Mouse (Mus musculus): ENCODE measurements around the gene Ufd1. TPM values are rescaled to one million over a fixed set of nuclear protein-coding genes. Genes with fewer than 3 reads are reported as not detected.

Ufd1 gene
- polyA plus RNA-seq, 2 experiments, result 19.3 to 29.8 TPM

DNA sequence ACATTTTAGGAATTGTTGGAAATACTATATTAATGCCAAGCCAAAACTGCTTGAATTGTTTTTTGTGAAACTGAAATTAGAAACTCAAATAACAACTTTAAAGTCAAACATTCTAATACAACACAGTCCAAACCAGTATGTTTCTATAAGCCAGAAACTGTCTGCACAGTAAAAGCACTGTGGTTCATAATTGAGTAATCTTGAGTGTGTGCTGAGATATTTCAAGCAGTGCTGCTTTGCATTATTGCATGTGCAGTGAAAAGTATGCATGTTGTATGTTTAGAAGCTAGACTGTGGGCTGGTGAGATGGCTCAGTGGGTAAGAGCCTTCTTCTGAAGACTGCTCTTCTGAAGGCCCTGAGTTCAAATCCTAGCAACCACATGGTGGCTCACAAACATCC, 72.5 kb downstream of the Ufd1 start:
- TF ChIP-seq EP300 (IDR thresholded peaks at IDR 0.05; ENCODE audit: low read depth) (no peak), CTCF (IDR thresholded peaks at IDR 0.05; ENCODE audit: low read depth) (no peak)
- ATAC-seq (ENCODE audit: insufficient read depth) (no peak), DNase-seq (ENCODE audit: low read depth in 3 of 3, low spot score in 3 of 3) (no peak)
- H3K4me3 ChIP-seq (ENCODE audit: insufficient read depth in 1 of 2, low read depth in 2 of 2, low read length in 2 of 2), result no peak overlapping the region
- H3K9ac ChIP-seq (replicated peaks), result no peak overlapping the region
- peaks cover 10 to 11% of the 10 kb centered on the region in 2 experiments for H3K4me1 ChIP-seq (replicated peaks; ENCODE audit: control insufficient read depth in 2 of 2, insufficient read depth in 2 of 2, low read length in 1 of 2)
- H3K36me3 ChIP-seq (replicated peaks; ENCODE audit: control insufficient read depth, insufficient read depth, low read depth), result no peaks in the 10 kb centered on the region; the same call in 1 of the 2 replicates
- no peaks in the 10 kb centered on the region for H3K9me3 ChIP-seq (ENCODE audit: control insufficient read depth, low read length)
- H3K27me3 ChIP-seq (ENCODE audit: control insufficient read depth, insufficient read depth, low read length), result no peaks in the 10 kb centered on the region
- no peak overlapping the region for H3K4me2 ChIP-seq (ENCODE audit: low read depth)
- H3K27ac ChIP-seq, result no peak overlapping the region

Other genes with a start within 250 kb of the Ufd1 start
- gene Tbx1, start 221.1 kb upstream of the Ufd1 start, polyA plus RNA-seq (2012; rRNA removed), result 0.02 TPM in 1 of 2 replicates, not detected in the other
- not detected in 2 replicates for gene Tbx1, start 221.1 kb upstream of the Ufd1 start, polyA plus RNA-seq (2014; fragmentation: Nextera tagmentation; extraction: Ambion mirVana)
- 15.0 and 27.9 TPM in 2 replicates for gene Gp1bb, start 189.4 kb upstream of the Ufd1 start, polyA plus RNA-seq (2012; rRNA removed)
- gene Gp1bb, start 189.4 kb upstream of the Ufd1 start, polyA plus RNA-seq (2014; fragmentation: Nextera tagmentation; extraction: Ambion mirVana), result 23.6 and 32.2 TPM in 2 replicates
- gene Gm49601, start 185.4 kb upstream of the Ufd1 start, polyA plus RNA-seq (2012; rRNA removed), result 0.54 and 0.63 TPM in 2 replicates
- gene Gm49601, start 185.4 kb upstream of the Ufd1 start, polyA plus RNA-seq (2014; fragmentation: Nextera tagmentation; extraction: Ambion mirVana), result not detected in 2 replicates
- 2.0 and 2.2 TPM in 2 replicates for gene Sept5, start 181.8 kb upstream of the Ufd1 start, polyA plus RNA-seq (2012; rRNA removed)
- 1.6 and 1.9 TPM in 2 replicates for gene Sept5, start 181.8 kb upstream of the Ufd1 start, polyA plus RNA-seq (2014; fragmentation: Nextera tagmentation; extraction: Ambion mirVana)
- gene Cldn5, start 34.9 kb upstream of the Ufd1 start, polyA plus RNA-seq (2012; rRNA removed), result 6.5 and 6.6 TPM in 2 replicates
- gene Cldn5, start 34.9 kb upstream of the Ufd1 start, polyA plus RNA-seq (2014; fragmentation: Nextera tagmentation; extraction: Ambion mirVana), result 6.1 and 6.2 TPM in 2 replicates
- gene Cdc45, start 208 bp downstream of the Ufd1 start, polyA plus RNA-seq (2012; rRNA removed), result 40.7 and 45.8 TPM in 2 replicates
- gene Cdc45, start 208 bp downstream of the Ufd1 start, polyA plus RNA-seq (2014; fragmentation: Nextera tagmentation; extraction: Ambion mirVana), result 40.6 and 45.4 TPM in 2 replicates
- gene 2510002D24Rik, start 24.8 kb downstream of the Ufd1 start, polyA plus RNA-seq (2012; rRNA removed), result 20.5 and 23.6 TPM in 2 replicates
- gene 2510002D24Rik, start 24.8 kb downstream of the Ufd1 start, polyA plus RNA-seq (2014; fragmentation: Nextera tagmentation; extraction: Ambion mirVana), result 10.1 and 11.0 TPM in 2 replicates
- gene Gm28539, start 24.8 kb downstream of the Ufd1 start, polyA plus RNA-seq (2012; rRNA removed), result not detected in 2 replicates
- not detected in 2 replicates for gene Gm28539, start 24.8 kb downstream of the Ufd1 start, polyA plus RNA-seq (2014; fragmentation: Nextera tagmentation; extraction: Ambion mirVana)
- 12.0 and 18.7 TPM in 2 replicates for gene Mrpl40, start 65.1 kb downstream of the Ufd1 start, polyA plus RNA-seq (2012; rRNA removed)
- gene Mrpl40, start 65.1 kb downstream of the Ufd1 start, polyA plus RNA-seq (2014; fragmentation: Nextera tagmentation; extraction: Ambion mirVana), result 52.7 and 53.8 TPM in 2 replicates
- 23.2 and 23.7 TPM in 2 replicates for gene Hira, start 65.3 kb downstream of the Ufd1 start, polyA plus RNA-seq (2012; rRNA removed)
- 4.9 and 5.9 TPM in 2 replicates for gene Hira, start 65.3 kb downstream of the Ufd1 start, polyA plus RNA-seq (2014; fragmentation: Nextera tagmentation; extraction: Ambion mirVana)

All from liver, embryonic 14.5 days (tissue).